Mouse (Mus musculus): ENCODE data around the gene Rad1. TPM values are rescaled to one million over a fixed set of nuclear protein-coding genes. Genes with fewer than 3 reads are reported as not detected.
"Not testable (repeated sequence)": the region's sequence is repeated elsewhere in the genome, so short reads cannot be mapped to it uniquely, and the experiment has no call there.

Gene Rad1
- polyA plus RNA-seq, 1 experiment from 2014 or later = 24.3 TPM

- Histone ChIP-seq H3K4me1 (ENCODE audit: control insufficient read depth, insufficient read depth, low read length) (no peaks in the 10 kb centered on the region), H3K9ac (ENCODE audit: low read length) (no peak overlapping the region), H3K36me3 (ENCODE audit: control insufficient read depth, insufficient read depth) (peaks cover 4% of the 10 kb centered on the region; the same call in 1 of the 2 replicates), H3K27me3 (ENCODE audit: control insufficient read depth, insufficient read depth, low read length) (no peaks in the 10 kb centered on the region), H3K9me3 (replicated peaks; ENCODE audit: control insufficient read depth, low read length) (no peaks in the 10 kb centered on the region), H3K27ac (ENCODE audit: low read length) (no peak overlapping the region), H3K4me2 (ENCODE audit: low read depth, low read length) (no peak overlapping the region), H3K4me3 (ENCODE audit: low read length) (no peak overlapping the region)
- no peak for ATAC-seq (replicated peaks; ENCODE audit: extremely low read depth, insufficient read depth, low FRiP score)
- 63% methylated on average over 5 of the region's 5 CpGs for WGBS
Observed at GRCm38 (mm10) chr15:10499593-10499992, 13.8 kb downstream of the Rad1 start.

GRCm38 (mm10) chr15:10500035-10500434 lies 14.2 kb downstream of the Rad1 start:
- Histone ChIP-seq H3K9ac (ENCODE audit: low read length) (no peak overlapping the region), H3K4me1 (ENCODE audit: control insufficient read depth, insufficient read depth, low read length) (no peaks in the 10 kb centered on the region), H3K4me3 (ENCODE audit: low read length) (no peak overlapping the region), H3K4me2 (ENCODE audit: low read depth, low read length) (no peak overlapping the region), H3K36me3 (ENCODE audit: control insufficient read depth, insufficient read depth) (peaks cover 4% of the 10 kb centered on the region; the same call in 1 of the 2 replicates), H3K27ac (ENCODE audit: low read length) (no peak overlapping the region), H3K27me3 (ENCODE audit: control insufficient read depth, insufficient read depth, low read length) (no peaks in the 10 kb centered on the region), H3K9me3 (replicated peaks; ENCODE audit: control insufficient read depth, low read length) (no peaks in the 10 kb centered on the region)
- 52% methylated on average over 5 of the region's 5 CpGs for WGBS
- no peak for ATAC-seq (replicated peaks; ENCODE audit: extremely low read depth, insufficient read depth, low FRiP score)

GRCm38 (mm10) chr15:10500838-10501719 lies 15.3 kb downstream of the Rad1 start:
- H3K4me3 ChIP-seq (ENCODE audit: low read length) = no peak overlapping the region
- WGBS = 53% methylated on average over 11 of the region's 11 CpGs
- ATAC-seq (replicated peaks; ENCODE audit: extremely low read depth, insufficient read depth, low FRiP score) = no peak

GRCm38 (mm10) chr15:10506099-10506498 lies 20.3 kb downstream of the Rad1 start:
- Histone ChIP-seq H3K27me3 (ENCODE audit: control insufficient read depth, insufficient read depth, low read length) (no peaks in the 10 kb centered on the region), H3K27ac (ENCODE audit: low read length) (no peak overlapping the region), H3K4me2 (ENCODE audit: low read depth, low read length) (no peak overlapping the region), H3K9ac (ENCODE audit: low read length) (no peak overlapping the region), H3K36me3 (ENCODE audit: control insufficient read depth, insufficient read depth) (no peaks in the 10 kb centered on the region), H3K4me3 (ENCODE audit: low read length) (no peak overlapping the region), H3K9me3 (replicated peaks; ENCODE audit: control insufficient read depth, low read length) (no peaks in the 10 kb centered on the region), H3K4me1 (ENCODE audit: control insufficient read depth, insufficient read depth, low read length) (no peaks in the 10 kb centered on the region)
- no peak for ATAC-seq (replicated peaks; ENCODE audit: extremely low read depth, insufficient read depth, low FRiP score)
- 60% methylated on average over 11 of the region's 11 CpGs for WGBS

More at GRCm38 (mm10) chr15:10500838-10501719, 15.3 kb downstream of the Rad1 start:
- Histone ChIP-seq H3K9me3 (replicated peaks; ENCODE audit: control insufficient read depth, low read length) (no peaks in the 10 kb centered on the region), H3K27me3 (ENCODE audit: control insufficient read depth, insufficient read depth, low read length) (no peaks in the 10 kb centered on the region), H3K4me2 (ENCODE audit: low read depth, low read length) (no peak overlapping the region), H3K36me3 (ENCODE audit: control insufficient read depth, insufficient read depth) (peaks cover 3% of the 10 kb centered on the region; the same call in 1 of the 2 replicates), H3K4me1 (ENCODE audit: control insufficient read depth, insufficient read depth, low read length) (no peaks in the 10 kb centered on the region), H3K9ac (ENCODE audit: low read length) (no peak overlapping the region), H3K27ac (ENCODE audit: low read length) (no peak overlapping the region)

GRCm38 (mm10) chr15:10515166-10515565 lies 29.3 kb downstream of the Rad1 start:
- Histone ChIP-seq H3K9me3 (replicated peaks; ENCODE audit: control insufficient read depth, low read length) (no peaks in the 10 kb centered on the region), H3K4me2 (ENCODE audit: low read depth, low read length) (no peak overlapping the region), H3K4me3 (ENCODE audit: low read length) (no peak overlapping the region), H3K4me1 (ENCODE audit: control insufficient read depth, insufficient read depth, low read length) (no peaks in the 10 kb centered on the region), H3K27me3 (ENCODE audit: control insufficient read depth, insufficient read depth, low read length) (no peaks in the 10 kb centered on the region), H3K36me3 (ENCODE audit: control insufficient read depth, insufficient read depth) (no peaks in the 10 kb centered on the region), H3K9ac (ENCODE audit: low read length) (no peak overlapping the region), H3K27ac (ENCODE audit: low read length) (no peak overlapping the region)
- WGBS = 87% methylated on average over 7 of the region's 7 CpGs
- no peak for ATAC-seq (replicated peaks; ENCODE audit: extremely low read depth, insufficient read depth, low FRiP score)

- H3K27ac ChIP-seq (ENCODE audit: low read length) = no peak overlapping the region
- H3K4me1 ChIP-seq (ENCODE audit: control insufficient read depth, insufficient read depth, low read length) = no peaks in the 10 kb centered on the region
- H3K9ac ChIP-seq (ENCODE audit: low read length) = no peak overlapping the region
- H3K4me2 ChIP-seq (ENCODE audit: low read depth, low read length) = no peak overlapping the region
- no peak overlapping the region for H3K4me3 ChIP-seq (ENCODE audit: low read length)
- WGBS = 71% methylated on average over 1 of the region's 1 CpGs
- H3K27me3 ChIP-seq (ENCODE audit: control insufficient read depth, insufficient read depth, low read length) = no peaks in the 10 kb centered on the region
- ATAC-seq (replicated peaks; ENCODE audit: extremely low read depth, insufficient read depth, low FRiP score) = no peak
- no peaks in the 10 kb centered on the region for H3K36me3 ChIP-seq (ENCODE audit: control insufficient read depth, insufficient read depth)
- H3K9me3 ChIP-seq (replicated peaks; ENCODE audit: control insufficient read depth, low read length) = no peaks in the 10 kb centered on the region
Observed at GRCm38 (mm10) chr15:10525896-10526295, 40.1 kb downstream of the Rad1 start.

- Histone ChIP-seq H3K9me3 (replicated peaks; ENCODE audit: control insufficient read depth, low read length) (no peaks in the 10 kb centered on the region), H3K4me2 (ENCODE audit: low read depth, low read length) (no peak overlapping the region), H3K4me1 (ENCODE audit: control insufficient read depth, insufficient read depth, low read length) (no peaks in the 10 kb centered on the region), H3K27me3 (ENCODE audit: control insufficient read depth, insufficient read depth, low read length) (no peaks in the 10 kb centered on the region), H3K27ac (ENCODE audit: low read length) (no peak overlapping the region), H3K9ac (ENCODE audit: low read length) (no peak overlapping the region), H3K4me3 (ENCODE audit: low read length) (no peak overlapping the region), H3K36me3 (ENCODE audit: control insufficient read depth, insufficient read depth) (no peaks in the 10 kb centered on the region)
- WGBS = 49% methylated on average over 4 of the region's 4 CpGs
- no peak for ATAC-seq (replicated peaks; ENCODE audit: extremely low read depth, insufficient read depth, low FRiP score)
Observed at GRCm38 (mm10) chr15:10531352-10531751, 45.5 kb downstream of the Rad1 start.

GRCm38 (mm10) chr15:10533361-10533760 lies 47.5 kb downstream of the Rad1 start:
- not testable (repeated sequence) for H3K9me3 ChIP-seq (replicated peaks; ENCODE audit: control insufficient read depth, low read length); H3K4me3 ChIP-seq (ENCODE audit: low read length); ATAC-seq (replicated peaks; ENCODE audit: extremely low read depth, insufficient read depth, low FRiP score); H3K27me3 ChIP-seq (ENCODE audit: control insufficient read depth, insufficient read depth, low read length); H3K9ac ChIP-seq (ENCODE audit: low read length); H3K27ac ChIP-seq (ENCODE audit: low read length); H3K4me2 ChIP-seq (ENCODE audit: low read depth, low read length); H3K4me1 ChIP-seq (ENCODE audit: control insufficient read depth, insufficient read depth, low read length); H3K36me3 ChIP-seq (ENCODE audit: control insufficient read depth, insufficient read depth)
- WGBS = 84% methylated on average over 10 of the region's 10 CpGs

- Histone ChIP-seq H3K4me2 (ENCODE audit: low read depth, low read length) (no peak overlapping the region), H3K4me3 (ENCODE audit: low read length) (no peak overlapping the region)
Observed at GRCm38 (mm10) chr15:10534591-10534990, 48.8 kb downstream of the Rad1 start.

More at GRCm38 (mm10) chr15:10534591-10534990, 48.8 kb downstream of the Rad1 start:
- Histone ChIP-seq H3K27ac (ENCODE audit: low read length) (no peak overlapping the region), H3K9me3 (replicated peaks; ENCODE audit: control insufficient read depth, low read length) (no peaks in the 10 kb centered on the region), H3K36me3 (ENCODE audit: control insufficient read depth, insufficient read depth) (no peaks in the 10 kb centered on the region), H3K4me1 (ENCODE audit: control insufficient read depth, insufficient read depth, low read length) (no peaks in the 10 kb centered on the region), H3K27me3 (ENCODE audit: control insufficient read depth, insufficient read depth, low read length) (no peaks in the 10 kb centered on the region), H3K9ac (ENCODE audit: low read length) (no peak overlapping the region)
- ATAC-seq (replicated peaks; ENCODE audit: extremely low read depth, insufficient read depth, low FRiP score) = no peak
- WGBS = 71% methylated on average over 5 of the region's 5 CpGs
